Mouse (Mus musculus) bone marrow, adult 2 months (tissue): ENCODE measurements around the gene Chp1. TPM values are rescaled to one million over a fixed set of nuclear protein-coding genes. Genes with fewer than 3 reads are reported as not detected.
A peak's percentile ranks its signal among the peaks of the same experiment; 100 is the strongest.
"Not testable (repeated sequence)": the region's sequence is repeated elsewhere in the genome, so short reads cannot be mapped to it uniquely, and the experiment has no call there.

ENCODE experiments used
- H3K27ac ChIP-seq: fragments of 200-500 bp; 2 replicates; pipeline ENCODE4 v1.5.1; 2012; ENCODE audit warnings: low read depth, mild to moderate bottlenecking, control low read depth, inconsistent platforms, low read length; ENCODE audit not compliant: control insufficient read depth, poor library complexity, insufficient read depth
- H3K4me1 ChIP-seq: fragments of 200-500 bp; 2 replicates; pipeline ENCODE4 v1.6.1; 2011; ENCODE audit warnings: low read length; ENCODE audit not compliant: control insufficient read depth, insufficient read depth
- H3K4me3 ChIP-seq: fragments of 200-500 bp; replicated peaks from 2 replicates; pipeline ENCODE3; 2011; ENCODE audit warnings: mild to moderate bottlenecking, low read depth, low read length, control low read depth; ENCODE audit not compliant: control insufficient read depth
- CTCF ChIP-seq: fragments of 200-500 bp; IDR thresholded peaks from 2 replicates; pipeline ENCODE4 v1.5.1; 2011; ENCODE audit warnings: low read length, control low read depth; ENCODE audit not compliant: control insufficient read depth, insufficient read depth
- POLR2A ChIP-seq: fragments of 200-500 bp; IDR thresholded peaks from 2 replicates; pipeline ENCODE4 v1.6.1; 2011; ENCODE audit warnings: low read depth, mild to moderate bottlenecking, control low read depth, low read length, borderline replicate concordance; ENCODE audit not compliant: control insufficient read depth
- WGBS: fragments of 180-500 bp; shearing (Covaris S2); methylation state at CpG from one replicate; pipeline ENCODE4 v1.1.7; 2018; 5-methylcytosine and 5-hydroxymethylcytosine counted together
- polyA plus RNA-seq: library from polyadenylated mRNA; stranded (reverse); fragments of >200 nt; gene quantifications from 2 replicates; pipeline ENCODE4 v1.2.4, GENCODE M21; 2011; ENCODE audit warnings: low replicate concordance; ENCODE audit not compliant: missing spikeins, insufficient read depth, insufficient read length

The Chp1 gene
- polyA plus RNA-seq: 31.5 and 36.0 TPM in 2 replicates

DNA sequence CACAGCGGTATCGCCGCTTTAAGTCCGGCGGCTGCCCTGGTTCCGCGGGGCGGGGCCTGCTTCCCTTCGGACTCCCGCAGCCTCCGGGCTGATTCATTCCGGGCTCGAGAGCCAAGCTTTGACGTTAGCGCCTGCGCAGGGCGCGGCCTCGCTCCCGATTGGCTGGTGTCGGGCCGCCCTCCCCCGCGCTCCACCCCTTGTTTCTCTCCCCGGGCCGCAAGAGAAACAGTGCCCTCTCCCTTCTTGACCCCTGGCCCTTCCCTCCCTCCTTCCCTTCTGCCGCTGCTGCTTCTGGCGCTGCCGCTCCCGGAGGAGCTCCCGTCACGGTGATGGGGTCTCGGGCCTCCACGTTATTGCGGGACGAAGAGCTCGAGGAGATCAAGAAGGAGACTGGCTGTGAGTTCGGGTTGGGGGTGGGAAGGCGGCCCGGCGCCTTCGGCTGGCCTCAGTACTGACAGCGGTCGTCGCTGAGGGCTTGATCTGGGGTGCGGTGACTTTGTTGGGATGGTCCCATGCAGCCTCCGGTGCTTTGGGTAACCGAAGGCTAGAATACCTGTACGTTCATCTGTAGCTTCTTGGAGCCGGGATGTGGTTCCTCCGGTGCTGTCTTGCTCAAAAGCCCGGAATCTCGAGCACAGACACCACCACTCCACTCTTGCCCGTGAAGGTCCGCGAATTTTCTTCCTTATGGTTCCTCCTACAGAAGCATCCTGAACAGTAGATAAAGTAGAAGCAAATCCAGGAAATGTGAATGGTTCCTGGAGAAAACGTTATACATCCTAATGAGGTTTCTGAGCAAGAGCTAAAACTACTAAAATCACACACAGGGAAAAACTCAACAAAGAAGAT, at the start of gene Chp1, which contains the start of gene Exd1:
Gene Chp1 (plus strand): TSS at position 176 of the 849 bp plus-strand sequence.
Gene Exd1 (minus strand): TSS at position 106 of the 849 bp plus-strand sequence.
- H3K4me1 ChIP-seq: no peaks in the 10 kb centered on the region
- peak within 1 kb of the TSS; percentile 86 for H3K4me3 ChIP-seq
- H3K27ac ChIP-seq: peak within 1 kb of the TSS; percentile 93
- TF ChIP-seq POLR2A (peak; percentile 88), CTCF (no peak)
- under 1% methylated on average over 57 of the region's 57 CpGs for WGBS

DNA sequence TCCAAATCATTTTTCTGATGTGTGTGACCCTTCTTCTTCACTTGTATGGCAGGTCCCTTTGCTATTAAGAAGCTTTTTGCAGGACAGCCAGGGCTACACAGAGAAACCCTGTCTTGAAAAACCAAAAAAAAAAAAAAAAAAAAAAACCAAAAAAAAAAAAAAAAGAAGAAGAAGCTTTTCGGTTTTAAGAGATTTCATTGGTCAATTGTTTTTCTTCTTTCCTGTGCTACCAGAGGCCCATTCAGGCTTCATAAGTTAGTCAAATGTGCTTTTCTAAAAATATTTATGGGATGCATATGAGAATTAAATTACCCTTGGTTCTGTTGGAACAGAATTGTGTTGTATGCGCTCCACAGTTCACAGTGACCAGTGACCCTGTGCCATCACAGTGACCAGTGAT, 48.6 kb upstream of the Chp1 start:
- 41% methylated on average over 2 of the region's 2 CpGs for WGBS

DNA sequence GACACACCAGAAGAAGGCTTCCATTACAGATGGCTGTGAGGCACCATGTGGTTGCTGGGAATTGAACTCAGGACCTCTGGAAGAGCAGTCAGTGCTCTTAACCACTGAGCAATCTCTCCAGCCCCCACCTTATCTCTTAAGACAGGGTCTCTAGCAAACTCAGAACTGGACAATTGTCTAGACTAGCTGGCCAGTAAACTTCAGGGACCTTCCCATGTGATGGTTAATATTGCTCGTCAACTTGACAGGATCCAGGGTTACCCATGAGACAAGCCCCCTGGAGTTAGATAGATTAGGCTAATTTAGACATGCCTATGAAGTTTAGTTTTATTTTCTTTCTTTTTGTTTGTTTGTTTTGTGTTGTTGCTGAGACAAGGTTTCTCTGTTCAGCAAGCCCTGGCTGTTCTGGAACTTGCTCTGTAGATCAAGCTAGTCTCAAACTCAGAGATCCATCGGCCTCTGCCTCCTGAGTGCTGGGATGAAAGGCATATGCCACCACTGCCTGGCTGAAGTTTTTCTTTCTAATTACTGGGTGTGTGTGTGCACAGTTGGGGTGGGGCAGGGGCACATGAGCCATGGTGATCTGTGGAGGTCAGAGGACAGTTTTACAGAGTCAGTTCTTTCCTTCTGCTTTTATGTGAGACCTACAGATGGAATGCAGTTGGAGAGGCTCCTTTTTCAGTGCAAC, 46.4 kb upstream of the Chp1 start:
- Histone ChIP-seq H3K4me3 (no peak overlapping the region), H3K4me1 (no peaks in the 10 kb centered on the region), H3K27ac (no peak overlapping the region)
- 73% methylated on average over 2 of the region's 2 CpGs for WGBS
- TF ChIP-seq POLR2A: no peak

More for the DNA sequence above, 48.6 kb upstream of the Chp1 start:
- Histone ChIP-seq H3K4me3 (no peak overlapping the region), H3K27ac (no peak overlapping the region), H3K4me1 (no peaks in the 10 kb centered on the region)
- TF ChIP-seq CTCF: no peak
- TF ChIP-seq POLR2A: no peak

DNA sequence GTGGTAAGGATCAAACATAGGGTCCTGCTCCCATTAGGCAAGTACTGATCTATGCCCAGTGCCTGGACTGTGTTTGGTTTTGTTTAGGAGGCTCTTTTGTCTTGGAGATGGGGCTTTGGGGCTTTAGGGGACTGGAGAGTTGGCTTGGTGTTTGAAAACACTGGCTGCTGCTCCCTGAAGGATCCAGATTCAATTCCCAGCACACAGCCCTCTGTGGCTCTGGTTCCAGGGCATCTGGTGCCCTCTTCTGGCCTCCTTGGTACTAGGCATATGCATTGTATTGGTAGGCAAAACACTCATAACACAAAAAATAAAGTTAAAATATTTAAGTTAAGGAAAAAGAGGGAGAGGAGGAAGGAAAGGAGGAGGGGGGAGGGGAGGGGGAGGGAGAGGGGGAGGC, 40.4 kb upstream of the Chp1 start:
- Histone ChIP-seq H3K27ac (no peak overlapping the region), H3K4me3 (no peak overlapping the region), H3K4me1 (peaks cover 1% of the 10 kb centered on the region)
- no peak for TF ChIP-seq POLR2A
- peak; percentile 36 for TF ChIP-seq CTCF

DNA sequence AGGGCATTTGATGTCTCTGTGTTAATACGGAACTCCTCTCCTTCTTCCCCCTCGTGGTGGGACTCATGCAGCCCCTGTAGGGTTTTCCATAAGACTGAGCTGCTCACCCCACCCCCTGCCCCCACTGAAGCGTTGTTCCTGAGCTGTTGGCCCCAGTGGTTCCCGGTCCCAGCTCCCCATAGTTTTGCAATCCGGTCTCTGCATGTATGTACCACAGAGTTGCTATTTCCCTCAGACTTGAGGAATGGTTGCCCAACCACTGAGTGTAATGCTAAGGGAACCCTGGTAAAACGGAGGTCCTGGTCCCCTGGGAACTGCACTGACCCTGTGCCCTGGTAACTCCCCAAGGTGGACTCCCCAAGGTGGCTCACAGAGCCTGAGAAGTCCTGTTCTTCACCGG, 39.0 kb upstream of the Chp1 start:
- not testable (repeated sequence) for H3K27ac ChIP-seq, H3K4me1 ChIP-seq, H3K4me3 ChIP-seq
- WGBS: 39% methylated on average over 7 of the region's 7 CpGs

DNA sequence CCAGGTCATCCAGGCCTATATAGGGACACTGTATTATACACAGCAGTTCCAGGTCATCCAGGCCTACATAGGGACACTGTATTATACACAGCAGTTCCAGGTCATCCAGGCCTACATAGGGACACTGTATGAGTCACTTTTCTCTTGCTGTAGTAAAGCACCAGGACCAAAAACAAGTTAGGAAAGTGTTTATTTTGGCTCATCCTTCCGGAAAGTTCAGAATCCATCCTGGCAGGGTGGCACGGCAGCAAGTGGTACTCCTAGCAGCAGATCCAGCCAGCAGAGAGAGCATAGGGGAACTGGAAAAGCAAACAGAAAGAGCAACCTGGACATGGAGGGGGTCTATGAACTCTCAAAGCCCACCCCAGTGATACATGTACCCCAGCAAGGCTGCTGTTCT, 36.6 kb upstream of the Chp1 start:
- TF ChIP-seq CTCF: no peak
- no peak for TF ChIP-seq POLR2A
- Histone ChIP-seq H3K4me3 (no peak overlapping the region), H3K27ac (no peak overlapping the region), H3K4me1 (peaks cover 3% of the 10 kb centered on the region)
- WGBS: 76% methylated on average over 2 of the region's 2 CpGs

DNA sequence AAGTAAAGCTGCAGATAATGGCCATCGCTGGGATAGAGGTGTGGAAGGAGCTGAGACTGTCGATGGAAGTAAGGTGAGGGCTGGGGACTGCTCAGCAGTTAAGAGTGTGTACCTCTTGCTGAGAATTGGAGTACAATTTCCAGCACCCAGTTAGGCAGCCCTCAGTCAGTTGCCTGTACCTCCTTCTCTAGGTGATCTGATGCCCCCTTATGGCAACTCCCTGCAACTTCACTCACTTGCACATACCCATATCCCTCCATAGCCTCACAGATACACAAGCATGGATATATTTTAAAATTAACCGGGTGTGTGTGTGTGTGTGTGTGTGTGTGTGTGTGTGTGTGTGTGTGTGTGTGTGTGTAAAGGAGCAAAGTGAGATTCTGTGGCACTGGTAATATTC, 35.2 kb upstream of the Chp1 start:
- TF ChIP-seq CTCF (peak; percentile 27; the same call in 1 of the 2 replicates), POLR2A (no peak)
- 78% methylated on average over 3 of the region's 3 CpGs for WGBS
- no peak overlapping the region for H3K27ac ChIP-seq

DNA sequence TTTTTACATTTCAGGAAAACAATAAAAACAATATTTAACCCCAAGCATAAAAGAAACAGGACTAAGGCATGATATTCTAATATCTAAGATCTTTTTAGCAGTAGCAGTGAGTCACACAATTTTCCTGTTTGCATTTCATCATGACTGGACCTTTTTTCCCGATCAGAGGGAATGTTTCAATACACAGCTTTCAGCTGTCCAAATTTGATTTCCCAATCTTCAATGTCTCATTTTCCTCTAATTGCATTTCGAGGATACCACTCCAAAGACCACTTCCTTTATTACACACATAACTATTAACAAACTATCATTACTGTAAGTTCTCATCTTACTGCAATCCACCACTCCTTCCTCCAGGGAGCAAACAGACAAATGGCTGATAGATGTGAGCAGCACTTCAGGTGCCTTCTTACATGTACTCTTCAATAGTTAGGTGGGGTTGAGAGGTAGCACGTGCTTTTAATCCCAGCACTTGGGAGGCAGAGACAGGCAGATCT, 33.4 kb upstream of the Chp1 start:
- no peak overlapping the region for H3K27ac ChIP-seq
- H3K4me3 ChIP-seq: no peak overlapping the region
- TF ChIP-seq CTCF (no peak), POLR2A (no peak)
- peaks cover 1% of the 10 kb centered on the region; the same call in 1 of the 2 replicates for H3K4me1 ChIP-seq
- 31% methylated on average over 3 of the region's 3 CpGs for WGBS

More for the DNA sequence above, 35.2 kb upstream of the Chp1 start:
- H3K4me3 ChIP-seq: no peak overlapping the region
- H3K4me1 ChIP-seq: peaks cover 3% of the 10 kb centered on the region
